Mouse (Mus musculus) embryonic fibroblast, embryonic 13.5 days (primary cell): Measurements from ENCODE around the gene Tmem132b.

Experiments
- CTCF ChIP-seq: IDR thresholded peaks from 2 replicates; pipeline ENCODE4 v1.5.1; 2011; ENCODE audit warnings: mild to moderate bottlenecking, control low read depth, low read length, moderate library complexity, borderline replicate concordance; ENCODE audit not compliant: insufficient read depth
- POLR2A ChIP-seq: IDR thresholded peaks from 2 replicates; pipeline ENCODE4 v1.6.1; 2011; ENCODE audit warnings: low read depth, mild to moderate bottlenecking, control low read depth, low read length, moderate library complexity

DNA sequence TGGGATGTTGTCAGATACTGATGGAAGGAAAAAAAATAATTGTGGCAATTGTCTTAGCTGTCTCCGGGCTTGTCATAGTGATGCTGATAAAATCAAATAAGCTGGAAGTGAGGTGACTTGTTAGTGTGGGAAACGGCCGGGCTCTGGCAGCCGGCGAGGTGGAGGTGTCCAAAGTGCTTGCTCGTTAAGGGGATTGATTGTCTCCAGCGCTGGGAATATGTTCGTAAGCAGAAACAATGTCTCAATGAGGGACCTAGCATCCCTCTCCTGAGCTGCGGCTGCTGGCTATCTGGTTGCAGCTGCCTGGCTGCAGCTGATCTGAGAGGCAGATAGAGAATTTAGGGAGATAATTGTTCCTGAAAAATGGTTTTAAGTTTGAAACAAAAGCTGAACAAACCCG is 161.0 kb downstream of the Tmem132b start:
- TF ChIP-seq POLR2A (no peak), CTCF (no peak)
